Mouse (Mus musculus) lung, postnatal 0 days (tissue): ENCODE results near the gene Efcab7.

Source experiments
- CTCF ChIP-seq: IDR thresholded peaks from 2 replicates; pipeline ENCODE4 v1.5.1; 2016; ENCODE audit warnings: antibody characterized with exemption, mild to moderate bottlenecking
- EP300 ChIP-seq: IDR thresholded peaks from 2 replicates; pipeline ENCODE4 v1.6.1; 2016; ENCODE audit warnings: antibody characterized with exemption, mild to moderate bottlenecking, control low read depth

- TF ChIP-seq CTCF = no peak
- no peak for TF ChIP-seq EP300
These were observed 126.4 kb downstream of the Efcab7 start for GRCm38 (mm10) chr4:99955396-99955795.
